Mouse (Mus musculus) lung, postnatal 0 days (tissue): Measurements from ENCODE around the gene Vmp1.

ENCODE experiments used
- CTCF ChIP-seq: IDR thresholded peaks from 2 replicates; pipeline ENCODE4 v1.5.1; 2016; ENCODE audit warnings: antibody characterized with exemption, mild to moderate bottlenecking
- EP300 ChIP-seq: IDR thresholded peaks from 2 replicates; pipeline ENCODE4 v1.6.1; 2016; ENCODE audit warnings: antibody characterized with exemption, mild to moderate bottlenecking, control low read depth

DNA sequence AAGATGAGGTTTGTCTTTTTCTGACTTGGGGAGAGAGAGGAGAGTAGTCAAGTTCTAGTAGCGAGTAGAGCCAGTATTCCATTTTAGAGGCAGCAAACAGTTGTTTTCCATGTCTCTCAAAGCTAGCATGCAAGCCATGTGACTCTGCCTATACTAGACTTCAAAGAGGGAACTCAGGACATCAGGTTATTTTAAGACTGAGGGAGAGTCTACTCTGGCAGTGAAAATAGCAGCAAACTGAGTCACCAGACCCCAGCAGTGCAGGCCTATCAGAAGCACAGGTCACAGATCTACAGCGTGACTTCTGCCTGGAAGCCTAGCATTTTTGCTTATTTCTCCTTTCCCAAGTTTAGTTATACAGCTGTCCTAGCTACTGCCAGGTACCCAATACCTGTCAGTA, 47.8 kb upstream of the Vmp1 start:
- no peak for TF ChIP-seq EP300
- no peak for TF ChIP-seq CTCF
